Mouse (Mus musculus) heart, embryonic 14.5 days (tissue): ENCODE measurements around the gene Ggcx. TPM values are rescaled to one million over a fixed set of nuclear protein-coding genes. Genes with fewer than 3 reads are reported as not detected.

Source experiments
- ATAC-seq: fragments of 200-750 bp; cut with Nextera tagmentation; 2 replicates; pipeline ENCODE4 v1.8.0; 2017; ENCODE audit warnings: low read depth, moderate TSS enrichment; ENCODE audit not compliant: insufficient number of reproducible peaks, insufficient read depth, low FRiP score
- H3K27ac ChIP-seq, 2 experiments: fragments of 200-500 bp in 1 of 2; fragments of 300-500 bp in 1 of 2; sonication (generic) in 1 of 2; replicated peaks in 1 of 2; 2 replicates each; pipeline ENCODE4 v1.5.1; 2012 to 2014; ENCODE audit warnings: low read depth in 2 of 2, low read length in 2 of 2, control low read depth in 1 of 2, mild to moderate bottlenecking in 1 of 2, mixed read lengths in 1 of 2; ENCODE audit not compliant: control insufficient read depth in 1 of 2, insufficient read depth in 1 of 2
- H3K27me3 ChIP-seq: fragments of 300-500 bp; sonication (generic); 2 replicates; pipeline ENCODE4 v1.6.1; 2014; ENCODE audit warnings: mild to moderate bottlenecking, low read length, control low read depth; ENCODE audit not compliant: control insufficient read depth, insufficient read depth
- H3K36me3 ChIP-seq: fragments of 300-500 bp; sonication (generic); 2 replicates; pipeline ENCODE4 v1.6.1; 2014; ENCODE audit warnings: mild to moderate bottlenecking, control low read depth, low read length, mixed read lengths; ENCODE audit not compliant: control insufficient read depth, insufficient read depth
- H3K4me1 ChIP-seq, 2 experiments: fragments of 200-500 bp in 1 of 2; fragments of 300-500 bp in 1 of 2; sonication (generic) in 1 of 2; 2 replicates each; pipeline ENCODE4 v1.6.1; 2012 to 2014; ENCODE audit warnings: low read length in 2 of 2, control low read depth in 1 of 2, mixed read lengths in 1 of 2; ENCODE audit not compliant: control insufficient read depth in 2 of 2, insufficient read depth in 2 of 2
- H3K4me2 ChIP-seq: fragments of 300-500 bp; sonication (generic); 2 replicates; pipeline ENCODE4 v1.6.1; 2014; ENCODE audit warnings: mild to moderate bottlenecking, low read length
- H3K4me3 ChIP-seq, 2 experiments: fragments of 200-500 bp in 1 of 2; fragments of 300-500 bp in 1 of 2; sonication (generic) in 1 of 2; 2 replicates each; pipeline ENCODE4 v1.5.1; 2012 to 2014; ENCODE audit warnings: low read length in 2 of 2, mild to moderate bottlenecking in 2 of 2, control low read depth in 1 of 2, low read depth in 1 of 2, moderate library complexity in 1 of 2; ENCODE audit not compliant: control insufficient read depth in 1 of 2, insufficient read depth in 1 of 2
- H3K9ac ChIP-seq: fragments of 300-500 bp; sonication (generic); 2 replicates; pipeline ENCODE4 v1.6.1; 2014; ENCODE audit warnings: mild to moderate bottlenecking, low read length
- H3K9me3 ChIP-seq: fragments of 300-500 bp; sonication (generic); 2 replicates; pipeline ENCODE4 v1.6.1; 2016; ENCODE audit warnings: low read length, control low read depth; ENCODE audit not compliant: control insufficient read depth
- WGBS: fragments of 180-500 bp; shearing (Covaris S2); extraction: QIAGEN DNeasy Blood & Tissue Kit; methylation state at CpG from one replicate; pipeline ENCODE4 v1.1.7; 2014; 5-methylcytosine and 5-hydroxymethylcytosine counted together
- polyA plus RNA-seq: library from polyadenylated mRNA; unstranded; fragments of >200 nt; fragmentation: Nextera tagmentation; extraction: Ambion mirVana; gene quantifications from 2 replicates; pipeline ENCODE4 v1.2.1, GENCODE M21; 2014

Gene Ggcx
- polyA plus RNA-seq, 1 experiment from 2014 or later = 24.1 TPM

GRCm38 (mm10) chr6:72388266-72388665 is 25.8 kb upstream of the Ggcx start:
- Histone ChIP-seq H3K4me2 (0 out of 2 replicates have a peak overlapping the region, but pooled peaks have one; percentile 74), H3K9me3 (no peaks in the 10 kb centered on the region), H3K27me3 (no peaks in the 10 kb centered on the region), H3K9ac (no peak overlapping the region), H3K36me3 (peaks cover 37% of the 10 kb centered on the region), H3K27ac (no peak overlapping the region), H3K4me1 (peaks cover 12 to 13% of the 10 kb centered on the region in 2 experiments; a peak in 3 of 4 replicates), H3K4me3 (no peak overlapping the region)
- no peak for ATAC-seq
- 63% methylated on average over 10 of the region's 10 CpGs for WGBS

DNA sequence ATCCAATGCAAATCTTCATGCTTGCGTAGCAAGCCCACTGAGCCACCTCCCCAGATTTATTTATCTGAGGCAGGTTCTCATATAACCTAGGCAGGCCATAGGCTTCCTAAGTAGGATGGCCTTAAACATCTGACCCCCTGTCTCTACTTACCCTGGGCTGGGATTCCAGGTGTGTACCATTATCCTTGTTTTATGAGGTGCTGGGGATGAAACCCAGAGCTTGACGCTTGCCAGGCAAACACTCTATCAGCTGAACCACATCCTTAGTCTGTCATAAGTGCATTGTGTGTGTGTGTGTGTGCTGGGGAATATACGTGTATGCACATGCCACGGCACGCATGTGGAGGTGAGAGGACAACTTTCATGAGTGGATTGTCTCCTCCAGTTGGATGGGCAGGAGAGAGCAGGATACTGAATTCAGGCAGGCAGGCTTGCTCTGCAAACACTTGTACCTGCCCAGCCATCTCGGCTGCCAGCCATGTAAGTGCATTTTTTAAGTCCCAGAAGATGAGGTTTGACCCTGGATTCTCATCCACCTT is 25.2 kb upstream of the Ggcx start:
- Histone ChIP-seq H3K4me3 (peak overlapping the region; percentile 49 to 59; a peak in 1 of 4 replicates), H3K27ac (peak overlapping the region; percentile 89 to 97), H3K27me3 (no peaks in the 10 kb centered on the region), H3K4me1 (peaks cover 12 to 13% of the 10 kb centered on the region in 2 experiments; a peak in 3 of 4 replicates), H3K36me3 (peaks cover 37% of the 10 kb centered on the region), H3K9me3 (no peaks in the 10 kb centered on the region), H3K4me2 (peak overlapping the region; percentile 74), H3K9ac (peak overlapping the region; percentile 85)
- no peak for ATAC-seq
- WGBS = 71% methylated on average over 6 of the region's 6 CpGs

- Histone ChIP-seq H3K9ac (peak overlapping the region; percentile 85), H3K27ac (peak overlapping the region; percentile 89 to 97), H3K4me3 (peak overlapping the region; percentile 49 to 59), H3K4me2 (peak overlapping the region; percentile 74), H3K36me3 (peaks cover 33% of the 10 kb centered on the region), H3K4me1 (peaks cover 13 to 14% of the 10 kb centered on the region in 2 experiments; a peak in 3 of 4 replicates), H3K27me3 (no peaks in the 10 kb centered on the region), H3K9me3 (no peaks in the 10 kb centered on the region)
- 7% methylated on average over 13 of the region's 13 CpGs for WGBS
- ATAC-seq = peak; percentile 19
Observed at GRCm38 (mm10) chr6:72389471-72389940, 24.6 kb upstream of the Ggcx start.

GRCm38 (mm10) chr6:72389941-72390771 is 24.0 kb upstream of the Ggcx start, which contains the start of gene Vamp8:
Gene Vamp8 (minus strand): TSS chr6:72390703.
- peak within 1 kb of the TSS; percentile 74 for H3K4me2 ChIP-seq
- no peaks in the 10 kb centered on the region for H3K9me3 ChIP-seq
- H3K27ac ChIP-seq = peak within 1 kb of the TSS; percentile 89 to 97
- WGBS = 1% methylated on average over 33 of the region's 33 CpGs
- peak within 1 kb of the TSS; percentile 85 for H3K9ac ChIP-seq
- H3K4me3 ChIP-seq = peak within 1 kb of the TSS; percentile 49 to 59
- H3K27me3 ChIP-seq = no peaks in the 10 kb centered on the region
- peak; percentile 72 for ATAC-seq
- peaks cover 27% of the 10 kb centered on the region for H3K36me3 ChIP-seq
- H3K4me1 ChIP-seq = peaks cover 13 to 14% of the 10 kb centered on the region in 2 experiments; a peak in 3 of 4 replicates

GRCm38 (mm10) chr6:72390795-72391521 is 23.1 kb upstream of the Ggcx start:
- Histone ChIP-seq H3K9ac (peak overlapping the region; percentile 85), H3K4me3 (peak overlapping the region; percentile 49 to 59; a peak in 3 of 4 replicates), H3K27ac (peak overlapping the region; percentile 89 to 97), H3K9me3 (no peaks in the 10 kb centered on the region), H3K36me3 (peaks cover 19% of the 10 kb centered on the region), H3K4me2 (peak overlapping the region; percentile 74), H3K4me1 (peaks cover 13 to 14% of the 10 kb centered on the region in 2 experiments; a peak in 3 of 4 replicates), H3K27me3 (no peaks in the 10 kb centered on the region)
- WGBS = 18% methylated on average over 11 of the region's 12 CpGs
- peak; percentile 83 for ATAC-seq

GRCm38 (mm10) chr6:72392341-72392740 is 21.8 kb upstream of the Ggcx start:
- H3K4me2 ChIP-seq = no peak overlapping the region
- no peaks in the 10 kb centered on the region for H3K27me3 ChIP-seq
- H3K4me1 ChIP-seq = peaks cover 13 to 14% of the 10 kb centered on the region in 2 experiments; a peak in 3 of 4 replicates
- 87% methylated on average over 5 of the region's 5 CpGs for WGBS
- peak overlapping the region; percentile 52 to 97 for H3K27ac ChIP-seq
- H3K36me3 ChIP-seq = peaks cover 11% of the 10 kb centered on the region
- H3K9me3 ChIP-seq = no peaks in the 10 kb centered on the region
- no peak overlapping the region for H3K4me3 ChIP-seq
- ATAC-seq = no peak
- H3K9ac ChIP-seq = no peak overlapping the region

DNA sequence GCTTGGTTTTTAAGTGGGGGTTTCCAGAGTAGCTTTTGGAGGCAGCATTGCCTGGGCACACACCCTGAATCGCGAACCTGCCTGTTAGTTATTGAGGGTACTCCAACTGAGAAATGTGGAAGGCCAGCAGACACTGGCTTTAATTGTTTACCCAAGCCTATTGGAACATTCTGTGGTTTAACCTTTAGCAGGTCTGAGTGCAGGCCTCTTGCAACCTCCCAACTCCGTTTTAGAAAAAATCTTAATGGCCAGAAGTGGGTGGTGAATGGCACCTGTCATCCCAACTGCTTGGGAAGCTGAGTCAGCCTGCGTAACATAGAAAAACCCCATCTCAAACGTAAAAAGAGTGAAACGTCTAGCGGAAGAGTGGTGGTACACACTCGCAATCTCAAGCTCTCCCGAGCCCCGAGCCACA is 17.3 kb upstream of the Ggcx start:
- H3K36me3 ChIP-seq = no peaks in the 10 kb centered on the region
- WGBS = 73% methylated on average over 10 of the region's 10 CpGs
- H3K4me2 ChIP-seq = no peak overlapping the region
- no peaks in the 10 kb centered on the region for H3K9me3 ChIP-seq
- H3K9ac ChIP-seq = no peak overlapping the region
- no peak overlapping the region for H3K4me3 ChIP-seq
- peaks cover 0 to 2% of the 10 kb centered on the region in 2 experiments; a peak in 1 of 4 replicates for H3K4me1 ChIP-seq
- no peaks in the 10 kb centered on the region for H3K27me3 ChIP-seq
- ATAC-seq = no peak
- H3K27ac ChIP-seq = no peak overlapping the region
